Mouse (Mus musculus): ENCODE measurements at regions not wholly inside any gene's neighbourhood (a gene's known extent, or its start where the extent isn't known, plus 50 kb on each side); places are given as distances from the start of the nearest gene placed in this dataset.

- no peak for TF ChIP-seq CTCF (IDR thresholded peaks at IDR 0.05; ENCODE audit: insufficient read depth, low read length)
- TF ChIP-seq POLR2A (IDR thresholded peaks at IDR 0.05; ENCODE audit: borderline replicate concordance, extremely low read depth, low read depth, low read length), result no peak
These were observed 240.2 kb downstream of the Slc4a3 start for GRCm38 (mm10) chr1:75786173-75786820.
